Mouse (Mus musculus): ENCODE data around the gene Dhh. TPM values are rescaled to one million over a fixed set of nuclear protein-coding genes. Genes with fewer than 3 reads are reported as not detected.

The Dhh gene
- polyA plus RNA-seq, 1 experiment from 2014 or later = 0.27 TPM

GRCm38 (mm10) chr15:98851229-98851818 lies 47.0 kb downstream of the Dhh start:
- peaks cover 100% of the 10 kb centered on the region for H3K36me3 ChIP-seq

GRCm38 (mm10) chr15:98850668-98851067 lies 47.7 kb downstream of the Dhh start:
- H3K36me3 ChIP-seq = peaks cover 100% of the 10 kb centered on the region
- WGBS = 94% methylated on average over 14 of the region's 14 CpGs

More at GRCm38 (mm10) chr15:98851229-98851818, 47.0 kb downstream of the Dhh start:
- Histone ChIP-seq H3K4me3 (no peak overlapping the region), H3K4me1 (no peaks in the 10 kb centered on the region), H3K27me3 (ENCODE audit: low read depth, poor library complexity, severe bottlenecking) (no peaks in the 10 kb centered on the region), H3K9me3 (replicated peaks) (no peaks in the 10 kb centered on the region), H3K27ac (replicated peaks) (no peak overlapping the region)
- DNase-seq (ENCODE audit: low spot score) = no peak
- 92% methylated on average over 21 of the region's 21 CpGs for WGBS

DNA sequence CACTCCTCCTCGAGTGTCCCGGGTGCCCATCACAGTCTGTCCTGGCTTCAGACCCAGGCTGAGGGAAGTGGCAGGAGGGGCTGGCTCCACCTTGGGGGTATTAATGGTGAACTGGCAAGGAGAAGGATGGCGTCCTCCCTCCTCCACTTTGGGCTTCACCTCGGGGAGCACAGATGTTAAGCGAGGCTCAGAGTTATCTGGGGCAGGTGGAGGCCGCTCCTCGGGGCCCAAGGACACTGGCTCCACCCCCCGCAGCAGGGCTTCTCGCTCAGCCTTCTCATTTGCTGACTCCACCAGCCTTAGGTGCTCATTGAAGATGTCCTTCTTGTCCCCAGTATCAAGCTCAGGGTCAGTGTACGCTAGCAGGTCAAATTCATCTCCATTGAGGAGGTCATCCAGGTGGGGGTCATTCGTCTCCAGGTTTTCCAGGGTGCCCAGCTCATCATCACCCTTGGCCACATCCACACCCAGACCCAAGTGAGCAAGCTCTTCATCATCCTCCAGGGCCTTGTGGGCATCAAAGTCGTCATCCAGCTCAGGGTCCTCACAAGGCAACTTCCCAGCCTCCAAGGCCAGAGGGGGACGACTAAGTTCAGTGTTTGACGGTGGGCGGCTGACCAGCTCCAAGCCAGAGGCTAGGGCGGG lies 48.3 kb downstream of the Dhh start:
- 92% methylated on average over 16 of the region's 16 CpGs for WGBS
- H3K4me1 ChIP-seq = no peaks in the 10 kb centered on the region
- no peak for DNase-seq (ENCODE audit: low spot score)
- no peaks in the 10 kb centered on the region for H3K27me3 ChIP-seq (ENCODE audit: low read depth, poor library complexity, severe bottlenecking)
- H3K9me3 ChIP-seq (replicated peaks) = no peaks in the 10 kb centered on the region
- H3K27ac ChIP-seq (replicated peaks) = no peak overlapping the region
- H3K36me3 ChIP-seq = peaks cover 100% of the 10 kb centered on the region
- H3K4me3 ChIP-seq = no peak overlapping the region

More at GRCm38 (mm10) chr15:98850668-98851067, 47.7 kb downstream of the Dhh start:
- Histone ChIP-seq H3K27ac (replicated peaks) (no peak overlapping the region), H3K4me3 (no peak overlapping the region), H3K9me3 (replicated peaks) (no peaks in the 10 kb centered on the region), H3K27me3 (ENCODE audit: low read depth, poor library complexity, severe bottlenecking) (no peaks in the 10 kb centered on the region), H3K4me1 (no peaks in the 10 kb centered on the region)
- DNase-seq (ENCODE audit: low spot score) = no peak

GRCm38 (mm10) chr15:98849165-98849564 lies 49.2 kb downstream of the Dhh start:
- Histone ChIP-seq H3K9me3 (replicated peaks) (no peaks in the 10 kb centered on the region), H3K4me3 (no peak overlapping the region), H3K4me1 (no peaks in the 10 kb centered on the region), H3K27ac (replicated peaks) (no peak overlapping the region), H3K27me3 (ENCODE audit: low read depth, poor library complexity, severe bottlenecking) (no peaks in the 10 kb centered on the region), H3K36me3 (peaks cover 100% of the 10 kb centered on the region)
- no peak for DNase-seq (ENCODE audit: low spot score)
- 95% methylated on average over 11 of the region's 11 CpGs for WGBS

GRCm38 (mm10) chr15:98846140-98846539 lies 52.2 kb downstream of the Dhh start:
- no peaks in the 10 kb centered on the region for H3K9me3 ChIP-seq (replicated peaks)
- no peaks in the 10 kb centered on the region for H3K4me1 ChIP-seq
- peaks cover 100% of the 10 kb centered on the region for H3K36me3 ChIP-seq
- H3K27ac ChIP-seq (replicated peaks) = no peak overlapping the region
- DNase-seq (ENCODE audit: low spot score) = no peak
- H3K4me3 ChIP-seq = no peak overlapping the region
- no peaks in the 10 kb centered on the region for H3K27me3 ChIP-seq (ENCODE audit: low read depth, poor library complexity, severe bottlenecking)
- WGBS = 93% methylated on average over 8 of the region's 8 CpGs

GRCm38 (mm10) chr15:98845149-98845548 lies 53.2 kb downstream of the Dhh start:
- Histone ChIP-seq H3K4me3 (no peak overlapping the region), H3K9me3 (replicated peaks) (no peaks in the 10 kb centered on the region), H3K27me3 (ENCODE audit: low read depth, poor library complexity, severe bottlenecking) (no peaks in the 10 kb centered on the region), H3K36me3 (peaks cover 100% of the 10 kb centered on the region), H3K27ac (replicated peaks) (no peak overlapping the region), H3K4me1 (no peaks in the 10 kb centered on the region)
- WGBS = 96% methylated on average over 2 of the region's 2 CpGs
- DNase-seq (ENCODE audit: low spot score) = no peak

- 92% methylated on average over 11 of the region's 11 CpGs for WGBS
- no peaks in the 10 kb centered on the region for H3K27me3 ChIP-seq (ENCODE audit: low read depth, poor library complexity, severe bottlenecking)
Observed at GRCm38 (mm10) chr15:98843595-98844223, 54.6 kb downstream of the Dhh start.

More at GRCm38 (mm10) chr15:98843595-98844223, 54.6 kb downstream of the Dhh start:
- H3K36me3 ChIP-seq = peaks cover 100% of the 10 kb centered on the region
- no peaks in the 10 kb centered on the region for H3K4me1 ChIP-seq
- H3K9me3 ChIP-seq (replicated peaks) = no peaks in the 10 kb centered on the region
- no peak overlapping the region for H3K4me3 ChIP-seq
- no peak overlapping the region for H3K27ac ChIP-seq (replicated peaks)
- no peak for DNase-seq (ENCODE audit: low spot score)

Other genes with a start within 250 kb of the Dhh start
- gene Ddx23, start 235.6 kb downstream of the Dhh start, polyA plus RNA-seq (2016; fragmentation: Nextera tagmentation; extraction: Ambion mirVana) = 27.2 and 30.8 TPM in 2 replicates
- gene Rnd1, start 221.1 kb downstream of the Dhh start, polyA plus RNA-seq (2016; fragmentation: Nextera tagmentation; extraction: Ambion mirVana) = 7.1 and 9.8 TPM in 2 replicates
- 1.3 and 1.5 TPM in 2 replicates for gene Ccdc65, start 190.3 kb downstream of the Dhh start, polyA plus RNA-seq (2016; fragmentation: Nextera tagmentation; extraction: Ambion mirVana)
- 15.2 and 16.4 TPM in 2 replicates for gene Fkbp11, start 170.3 kb downstream of the Dhh start, polyA plus RNA-seq (2016; fragmentation: Nextera tagmentation; extraction: Ambion mirVana)
- 41.2 and 43.2 TPM in 2 replicates for gene Arf3, start 135.3 kb downstream of the Dhh start, polyA plus RNA-seq (2016; fragmentation: Nextera tagmentation; extraction: Ambion mirVana)
- 0.14 and 0.24 TPM in 2 replicates for gene Wnt10b, start 120.4 kb downstream of the Dhh start, polyA plus RNA-seq (2016; fragmentation: Nextera tagmentation; extraction: Ambion mirVana)
- 22.0 and 24.0 TPM in 2 replicates for gene Wnt1, start 108.7 kb downstream of the Dhh start, polyA plus RNA-seq (2016; fragmentation: Nextera tagmentation; extraction: Ambion mirVana)
- 0.54 and 0.82 TPM in 2 replicates for gene Ddn, start 89.0 kb downstream of the Dhh start, polyA plus RNA-seq (2016; fragmentation: Nextera tagmentation; extraction: Ambion mirVana)
- gene Prkag1, start 67.0 kb downstream of the Dhh start, polyA plus RNA-seq (2016; fragmentation: Nextera tagmentation; extraction: Ambion mirVana) = 90.4 and 94.9 TPM in 2 replicates
- gene Kmt2d, start 27.3 kb downstream of the Dhh start, polyA plus RNA-seq (2016; fragmentation: Nextera tagmentation; extraction: Ambion mirVana) = 9.1 and 10.1 TPM in 2 replicates
- gene Rhebl1, start 4.0 kb downstream of the Dhh start, polyA plus RNA-seq (2016; fragmentation: Nextera tagmentation; extraction: Ambion mirVana) = 19.3 and 23.9 TPM in 2 replicates
- gene Lmbr1l, start 19.7 kb upstream of the Dhh start, polyA plus RNA-seq (2016; fragmentation: Nextera tagmentation; extraction: Ambion mirVana) = 24.7 and 28.6 TPM in 2 replicates
- gene Tuba1b, start 36.0 kb upstream of the Dhh start, polyA plus RNA-seq (2016; fragmentation: Nextera tagmentation; extraction: Ambion mirVana) = 2,448 and 2,588 TPM in 2 replicates
- not detected in 2 replicates for gene Gm49450, start 55.0 kb upstream of the Dhh start, polyA plus RNA-seq (2016; fragmentation: Nextera tagmentation; extraction: Ambion mirVana)
- gene Tuba1a, start 55.2 kb upstream of the Dhh start, polyA plus RNA-seq (2016; fragmentation: Nextera tagmentation; extraction: Ambion mirVana) = 4,467 and 6,520 TPM in 2 replicates
- 118 and 129 TPM in 2 replicates for gene Tuba1c, start 131.4 kb upstream of the Dhh start, polyA plus RNA-seq (2016; fragmentation: Nextera tagmentation; extraction: Ambion mirVana)
- 3.3 and 4.2 TPM in 2 replicates for gene Prph, start 156.6 kb upstream of the Dhh start, polyA plus RNA-seq (2016; fragmentation: Nextera tagmentation; extraction: Ambion mirVana)
- 47.5 and 50.2 TPM in 2 replicates for gene Troap, start 176.0 kb upstream of the Dhh start, polyA plus RNA-seq (2016; fragmentation: Nextera tagmentation; extraction: Ambion mirVana)
- 0.21 and 2.3 TPM in 2 replicates for gene C1ql4, start 189.3 kb upstream of the Dhh start, polyA plus RNA-seq (2016; fragmentation: Nextera tagmentation; extraction: Ambion mirVana)
- gene Dnajc22, start 194.6 kb upstream of the Dhh start, polyA plus RNA-seq (2016; fragmentation: Nextera tagmentation; extraction: Ambion mirVana) = 0.99 and 1.3 TPM in 2 replicates
- 55.3 and 57.1 TPM in 2 replicates for gene Spats2, start 227.4 kb upstream of the Dhh start, polyA plus RNA-seq (2016; fragmentation: Nextera tagmentation; extraction: Ambion mirVana)